ENCODE assay signal across 13 mouse cellular contexts in the genomic region with DNA sequence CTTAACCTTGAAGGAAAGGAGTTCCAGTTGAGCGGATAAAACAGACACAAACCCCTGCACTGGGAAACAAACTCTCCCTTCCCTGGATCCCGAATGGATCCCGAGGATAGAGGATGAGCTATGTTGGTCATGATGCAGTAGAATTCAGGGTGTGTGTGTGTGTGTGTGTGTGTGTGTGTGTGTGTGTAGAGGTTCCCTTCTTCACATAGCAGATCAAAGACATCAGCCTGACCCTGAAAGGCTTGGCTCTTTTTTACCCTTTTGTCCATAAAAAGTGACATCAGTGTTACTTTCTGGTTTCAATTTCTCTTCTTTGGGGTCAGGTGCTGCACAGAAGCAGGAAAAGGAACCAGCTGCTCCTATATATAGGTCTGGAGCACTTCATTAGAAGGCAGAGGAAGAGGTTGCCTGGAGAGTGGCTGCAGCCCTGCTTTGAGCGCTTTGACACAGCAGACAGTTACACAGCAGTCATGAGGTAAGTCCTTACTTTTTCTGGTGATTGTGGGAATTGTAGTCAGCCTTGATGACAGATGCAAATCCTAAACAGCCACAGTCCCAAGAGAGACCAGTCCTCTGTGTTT. TPM values are rescaled to one million over a fixed set of nuclear protein-coding genes. Genes with fewer than 3 reads are reported as not detected.
DNase-seq lines count a peak whose midpoint lies in the region; ATAC-seq and TF ChIP-seq lines count a peak whose summit lies in the region.
"Had no signal": no experiment of that assay in that cellular context is flagged by ENCODE, and none has a peak within 500 bp of the region (broad histone marks: within the 10 kb centered on the region; RNA-seq: fewer than 3 reads in every experiment).

No protein-coding gene starts in this region.

- no peaks in the 10 kb centered on the region for H3K9me3 ChIP-seq in heart, embryonic 13.5 days
- no peaks in the 10 kb centered on the region for H3K9me3 ChIP-seq in kidney, embryonic 14.5 days (ENCODE audit: control insufficient read depth, low read length)

- 52% methylated on average over 4 of the region's 4 CpGs for WGBS in heart, embryonic 13.5 days
- WGBS in spleen, adult 2 months: 42% methylated on average over 4 of the region's 4 CpGs
- WGBS in kidney, embryonic 14.5 days: 34% methylated on average over 4 of the region's 4 CpGs

- no peak overlapping the region for H3K4me2 ChIP-seq in heart, embryonic 13.5 days
- no peak overlapping the region for H3K4me2 ChIP-seq in kidney, embryonic 14.5 days (replicated peaks; ENCODE audit: low read depth, low read length)

- H3K27me3 ChIP-seq in heart, embryonic 13.5 days (replicated peaks): no peaks in the 10 kb centered on the region
- H3K27me3 ChIP-seq in spleen, adult 2 months (ENCODE audit: control insufficient read depth, insufficient read depth, low read length): no peaks in the 10 kb centered on the region
- no peaks in the 10 kb centered on the region for H3K27me3 ChIP-seq in kidney, embryonic 14.5 days (ENCODE audit: control insufficient read depth, insufficient read depth, low read length)
- no peaks in the 10 kb centered on the region for H3K27me3 ChIP-seq in splenic B cell, adult 2 months (ENCODE audit: control insufficient read depth, insufficient read depth, low read length, poor library complexity, severe bottlenecking)

- ATAC-seq in heart, embryonic 13.5 days (ENCODE audit: extremely low read depth, insufficient number of reproducible peaks, low FRiP score, low TSS enrichment): no peak
- ATAC-seq in kidney, embryonic 14.5 days (ENCODE audit: low FRiP score, low TSS enrichment): peak; percentile 66

- H3K36me3 ChIP-seq in heart, embryonic 13.5 days: peaks cover 10% of the 10 kb centered on the region; the same call in 1 of the 2 replicates
- H3K36me3 ChIP-seq in spleen, adult 2 months (ENCODE audit: control insufficient read depth, insufficient read depth, low read length): peaks cover 8% of the 10 kb centered on the region; the same call in 1 of the 2 replicates
- H3K36me3 ChIP-seq in kidney, embryonic 14.5 days (ENCODE audit: control insufficient read depth, insufficient read depth, low read length): no peaks in the 10 kb centered on the region
- H3K36me3 ChIP-seq in splenic B cell, adult 2 months (ENCODE audit: control insufficient read depth, insufficient read depth, low read length, poor library complexity, severe bottlenecking): peaks cover 2% of the 10 kb centered on the region; the same call in 1 of the 2 replicates

- DNase-seq in heart, postnatal 36 days: no peak
- DNase-seq in spleen, adult 2 months (ENCODE audit: low read depth in 1 of 2, low spot score in 2 of 2): no peak
- no peak for DNase-seq in spleen, adult 12 weeks (ENCODE audit: low spot score)
- peak; percentile 42 for DNase-seq in splenic B cell, adult 2 months (ENCODE audit: low read depth, low spot score)
- no peak for DNase-seq in cerebellum, adult 9-10 months
- DNase-seq in cerebellum, postnatal 10 days: no peak
- DNase-seq: cerebellum, adult 11-12 months; left cerebral cortex, postnatal 4 days; lung, postnatal 10 days; right cerebral cortex, postnatal 14 days had no signal

- H3K27ac ChIP-seq in heart, embryonic 13.5 days (replicated peaks): 0 out of 2 replicates have a peak overlapping the region, but pooled peaks have one; percentile 1
- peak overlapping the region; percentile 41 for H3K27ac ChIP-seq in spleen, adult 2 months (ENCODE audit: insufficient read depth, low read length)
- H3K27ac ChIP-seq in kidney, embryonic 14.5 days (ENCODE audit: low read depth, low read length): no peak overlapping the region

- TF ChIP-seq POLR2A in spleen, adult 2 months (IDR thresholded peaks at IDR 0.05; ENCODE audit: low read depth, low read length): no peak

- no peak overlapping the region for H3K9ac ChIP-seq in heart, embryonic 13.5 days
- no peak overlapping the region for H3K9ac ChIP-seq in kidney, embryonic 14.5 days (ENCODE audit: low read depth, low read length)

- no peak for TF ChIP-seq CTCF in spleen, adult 2 months (IDR thresholded peaks at IDR 0.05; ENCODE audit: extremely low read depth, insufficient read depth, insufficient read length, insufficient replicate concordance)

- peaks cover 14% of the 10 kb centered on the region for H3K4me1 ChIP-seq in heart, embryonic 13.5 days
- H3K4me1 ChIP-seq in spleen, adult 2 months (ENCODE audit: control insufficient read depth, insufficient read depth, insufficient read length): peaks cover 10% of the 10 kb centered on the region
- H3K4me1 ChIP-seq in kidney, embryonic 14.5 days (ENCODE audit: control insufficient read depth, insufficient read depth, low read length): 0 out of 2 replicates have a peak, but pooled peaks cover 13% of the 10 kb centered on the region

- intact Hi-C loops in heart, postnatal 36 days (cut with DNase I): no loop called here

- H3K4me3 ChIP-seq in heart, embryonic 13.5 days: no peak overlapping the region
- H3K4me3 ChIP-seq in spleen, adult 2 months (ENCODE audit: extremely low read depth, insufficient read depth, insufficient read length): no peak overlapping the region; the same call in 1 of the 2 replicates
- no peak overlapping the region for H3K4me3 ChIP-seq in kidney, embryonic 14.5 days (ENCODE audit: low read length)

RNA-seq across cellular contexts. Expression of gene Ifit3, which starts 13.3 kb away (rescaled TPM):
- polyA plus RNA-seq in heart, embryonic 13.5 days (2015; fragmentation: Nextera tagmentation; extraction: Ambion mirVana): 1.5 and 1.6 TPM in 2 replicates
- 1 to 10 TPM; 4.2 to 9.2 TPM for total RNA-seq in heart, postnatal 36 days (2021)
- polyA plus RNA-seq in spleen, adult 2 months (2012; rRNA removed): 2.8 and 3.3 TPM in 2 replicates
- 0.73 and 0.80 TPM in 2 replicates for polyA plus RNA-seq in kidney, embryonic 14.5 days (2014; fragmentation: Nextera tagmentation; extraction: Ambion mirVana)

RNA-seq across cellular contexts. Expression of gene Ifit2, which starts 19.5 kb away (rescaled TPM):
- polyA plus RNA-seq in heart, embryonic 13.5 days (2015; fragmentation: Nextera tagmentation; extraction: Ambion mirVana): 6.2 and 8.0 TPM in 2 replicates
- total RNA-seq in heart, postnatal 36 days (2021): 1 to 10 TPM; 5.8 to 6.5 TPM
- 0.83 TPM in 2 replicates for polyA plus RNA-seq in spleen, adult 2 months (2012; rRNA removed)
- polyA plus RNA-seq in kidney, embryonic 14.5 days (2014; fragmentation: Nextera tagmentation; extraction: Ambion mirVana): 3.9 and 9.8 TPM in 2 replicates

RNA-seq across cellular contexts. Expression of gene Ifit1bl1, which starts 31.8 kb away (rescaled TPM):
- polyA plus RNA-seq in heart, embryonic 13.5 days (2015; fragmentation: Nextera tagmentation; extraction: Ambion mirVana): 1.5 and 1.6 TPM in 2 replicates
- total RNA-seq in heart, postnatal 36 days (2021): 1 to 10 TPM; 1.1 to 1.9 TPM
- 1.9 and 2.2 TPM in 2 replicates for polyA plus RNA-seq in spleen, adult 2 months (2012; rRNA removed)
- 0.20 TPM in 1 of 2 replicates, not detected in the other for polyA plus RNA-seq in kidney, embryonic 14.5 days (2014; fragmentation: Nextera tagmentation; extraction: Ambion mirVana)

RNA-seq across cellular contexts. Expression of gene Ifit3b, which starts 37.8 kb away (rescaled TPM):
- 0.37 and 1.0 TPM in 2 replicates for polyA plus RNA-seq in heart, embryonic 13.5 days (2015; fragmentation: Nextera tagmentation; extraction: Ambion mirVana)
- total RNA-seq in heart, postnatal 36 days (2021): 1 to 10 TPM; 1.8 to 3.5 TPM
- 0.68 and 0.70 TPM in 2 replicates for polyA plus RNA-seq in spleen, adult 2 months (2012; rRNA removed)
- polyA plus RNA-seq in kidney, embryonic 14.5 days (2014; fragmentation: Nextera tagmentation; extraction: Ambion mirVana): 0.41 TPM in 1 of 2 replicates, not detected in the other
- polyA plus RNA-seq: embryonic facial prominence, embryonic 14.5 days had no signal

RNA-seq across cellular contexts. Expression of gene Lipa, which starts 42.7 kb away (rescaled TPM):
- polyA plus RNA-seq in heart, embryonic 13.5 days (2015; fragmentation: Nextera tagmentation; extraction: Ambion mirVana): 31.1 and 33.9 TPM in 2 replicates
- 10 to 100 TPM; 28.0 to 28.4 TPM for total RNA-seq in heart, postnatal 36 days (2021)
- 24.7 and 30.2 TPM in 2 replicates for polyA plus RNA-seq in spleen, adult 2 months (2012; rRNA removed)
- 22.0 and 26.7 TPM in 2 replicates for polyA plus RNA-seq in kidney, embryonic 14.5 days (2014; fragmentation: Nextera tagmentation; extraction: Ambion mirVana)
